Mouse (Mus musculus) limb, embryonic 15.5 days (tissue): Measurements from ENCODE around the gene Zfp839. TPM values are rescaled to one million over a fixed set of nuclear protein-coding genes. Genes with fewer than 3 reads are reported as not detected.

Experiments
- ATAC-seq: fragments of 200-750 bp; cut with Nextera tagmentation; 2 replicates; pipeline ENCODE4 v1.8.0; 2017; ENCODE audit warnings: low read depth, moderate TSS enrichment; ENCODE audit not compliant: insufficient number of reproducible peaks, low FRiP score, low TSS enrichment
- H3K27ac ChIP-seq: fragments of 300-500 bp; sonication (generic); 2 replicates; pipeline ENCODE4 v1.5.1; 2015; ENCODE audit warnings: moderate library complexity, mild to moderate bottlenecking, inconsistent platforms
- H3K27me3 ChIP-seq: fragments of 300-500 bp; sonication (generic); 2 replicates; pipeline ENCODE4 v1.6.1; 2015; ENCODE audit warnings: inconsistent platforms
- H3K36me3 ChIP-seq: fragments of 300-500 bp; sonication (generic); 2 replicates; pipeline ENCODE4 v1.6.1; 2015; ENCODE audit warnings: inconsistent platforms
- H3K4me1 ChIP-seq: fragments of 300-500 bp; sonication (generic); 2 replicates; pipeline ENCODE4 v1.6.1; 2015; ENCODE audit warnings: inconsistent platforms
- H3K4me2 ChIP-seq: fragments of 300-500 bp; sonication (generic); 2 replicates; pipeline ENCODE4 v1.6.1; 2015; ENCODE audit warnings: mild to moderate bottlenecking, inconsistent platforms
- H3K4me3 ChIP-seq: fragments of 300-500 bp; sonication (generic); 2 replicates; pipeline ENCODE4 v1.5.1; 2015; ENCODE audit warnings: mild to moderate bottlenecking, inconsistent platforms
- H3K9ac ChIP-seq: fragments of 300-500 bp; sonication (generic); 2 replicates; pipeline ENCODE4 v1.6.1; 2015; ENCODE audit warnings: inconsistent platforms
- H3K9me3 ChIP-seq: fragments of 300-500 bp; sonication (generic); 2 replicates; pipeline ENCODE4 v1.6.1; 2016; ENCODE audit warnings: inconsistent platforms
- WGBS: fragments of 180-500 bp; shearing (Covaris S2); methylation state at CpG from one replicate; pipeline ENCODE4 v1.1.7; 2015; 5-methylcytosine and 5-hydroxymethylcytosine counted together
- polyA plus RNA-seq: library from polyadenylated mRNA; unstranded; fragments of >200 nt; fragmentation: Nextera tagmentation; extraction: Ambion mirVana; gene quantifications from 2 replicates; pipeline ENCODE4 v1.2.1, GENCODE M21; 2015

Zfp839 gene
- polyA plus RNA-seq, 1 experiment from 2014 or later: 8.8 TPM

DNA sequence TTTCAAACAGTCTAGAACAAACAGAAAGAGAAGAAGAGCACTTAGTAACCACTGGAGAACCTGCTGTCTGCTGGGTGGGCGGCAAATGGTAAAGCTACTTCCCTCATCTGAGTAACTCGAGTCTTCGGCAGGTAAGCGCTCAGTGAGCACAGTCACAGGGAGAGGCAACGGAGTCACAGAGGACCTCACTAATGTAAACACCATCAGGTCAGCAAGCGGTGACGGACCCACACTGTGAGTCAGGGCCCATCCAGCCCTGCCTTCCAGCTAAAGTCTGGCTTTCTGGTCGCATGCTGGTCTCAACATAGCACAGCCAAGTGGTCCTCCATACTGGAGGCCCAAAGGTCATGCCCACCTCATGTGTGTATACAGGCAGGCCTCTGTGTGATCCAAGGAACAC lies 30.7 kb upstream of the Zfp839 start:
- Histone ChIP-seq H3K4me2 (no peak overlapping the region), H3K4me3 (no peak overlapping the region), H3K27me3 (no peaks in the 10 kb centered on the region), H3K27ac (no peak overlapping the region), H3K9me3 (no peaks in the 10 kb centered on the region), H3K9ac (no peak overlapping the region), H3K4me1 (no peaks in the 10 kb centered on the region), H3K36me3 (no peaks in the 10 kb centered on the region)
- no peak for ATAC-seq
- WGBS: 74% methylated on average over 8 of the region's 8 CpGs

DNA sequence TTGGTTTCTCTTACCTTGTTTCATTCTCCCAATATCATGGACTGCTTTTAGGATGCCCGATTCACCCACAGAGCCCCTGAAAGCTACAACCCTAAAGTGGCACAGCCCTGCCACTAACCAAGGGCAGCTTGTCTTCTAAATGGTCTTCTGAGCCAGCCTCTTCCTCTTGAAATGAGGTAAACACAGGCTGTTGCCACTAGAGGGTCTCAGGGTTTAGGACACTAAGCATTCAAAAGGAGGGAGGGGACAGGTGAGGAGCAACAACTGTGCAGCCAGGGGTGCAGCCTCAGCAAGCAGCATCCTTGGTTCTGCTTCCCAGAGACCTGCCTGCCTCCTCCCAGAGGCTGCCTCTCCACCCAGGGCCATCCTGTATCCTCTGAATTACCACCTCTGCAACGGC lies 28.3 kb upstream of the Zfp839 start:
- Histone ChIP-seq H3K9ac (no peak overlapping the region), H3K4me1 (no peaks in the 10 kb centered on the region), H3K27ac (no peak overlapping the region), H3K27me3 (no peaks in the 10 kb centered on the region), H3K4me2 (no peak overlapping the region), H3K36me3 (no peaks in the 10 kb centered on the region), H3K4me3 (no peak overlapping the region), H3K9me3 (no peaks in the 10 kb centered on the region)
- ATAC-seq: no peak
- WGBS: 81% methylated on average over 2 of the region's 2 CpGs

DNA sequence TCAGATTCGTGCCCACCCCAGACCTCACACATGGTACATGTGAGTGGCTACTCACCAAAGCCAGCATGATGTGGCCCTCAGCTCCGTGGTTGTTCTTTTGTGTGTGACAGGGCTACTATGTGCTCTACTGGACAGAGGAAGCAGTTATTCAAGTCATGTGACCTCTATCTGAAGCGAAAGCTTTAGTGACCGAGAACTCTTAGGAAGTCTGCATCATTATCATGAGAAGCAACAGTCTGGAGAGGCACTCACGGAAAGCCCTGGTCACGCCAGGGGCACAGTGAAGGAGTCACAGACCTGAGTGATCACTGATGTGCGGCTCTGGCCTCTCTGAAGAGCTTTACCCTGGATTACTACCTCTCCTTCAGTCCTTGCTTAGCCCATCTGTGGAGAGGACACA lies 27.7 kb upstream of the Zfp839 start:
- ATAC-seq: no peak
- no peak overlapping the region for H3K9ac ChIP-seq
- no peaks in the 10 kb centered on the region for H3K9me3 ChIP-seq
- no peak overlapping the region for H3K4me2 ChIP-seq
- no peaks in the 10 kb centered on the region for H3K27me3 ChIP-seq
- H3K36me3 ChIP-seq: no peaks in the 10 kb centered on the region
- H3K4me3 ChIP-seq: no peak overlapping the region
- WGBS: 89% methylated on average over 7 of the region's 7 CpGs
- H3K4me1 ChIP-seq: no peaks in the 10 kb centered on the region
- H3K27ac ChIP-seq: no peak overlapping the region

DNA sequence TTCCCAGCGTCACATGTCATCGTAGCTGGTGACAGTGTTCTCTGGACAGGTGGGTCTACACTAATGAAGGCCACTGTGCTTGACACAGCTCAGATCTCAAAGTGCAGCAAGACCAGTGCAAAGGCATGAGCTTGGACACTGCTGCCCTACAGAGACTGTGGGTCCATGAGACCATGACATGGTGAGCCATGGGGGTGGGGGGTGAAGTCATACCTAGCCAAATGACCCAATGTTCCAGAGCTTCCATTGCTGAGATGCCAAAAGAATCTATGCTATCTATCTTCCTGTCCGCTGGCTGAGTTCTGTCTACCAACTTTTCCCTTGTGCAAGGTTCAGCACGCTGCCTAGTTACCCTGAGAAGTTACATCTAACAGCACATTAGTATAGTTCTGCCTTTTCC lies 21.1 kb upstream of the Zfp839 start:
- WGBS: 92% methylated on average over 4 of the region's 4 CpGs
- Histone ChIP-seq H3K9ac (no peak overlapping the region), H3K9me3 (no peaks in the 10 kb centered on the region), H3K4me3 (no peak overlapping the region), H3K4me2 (no peak overlapping the region), H3K27ac (no peak overlapping the region), H3K36me3 (no peaks in the 10 kb centered on the region), H3K27me3 (no peaks in the 10 kb centered on the region), H3K4me1 (no peaks in the 10 kb centered on the region)
- no peak for ATAC-seq

DNA sequence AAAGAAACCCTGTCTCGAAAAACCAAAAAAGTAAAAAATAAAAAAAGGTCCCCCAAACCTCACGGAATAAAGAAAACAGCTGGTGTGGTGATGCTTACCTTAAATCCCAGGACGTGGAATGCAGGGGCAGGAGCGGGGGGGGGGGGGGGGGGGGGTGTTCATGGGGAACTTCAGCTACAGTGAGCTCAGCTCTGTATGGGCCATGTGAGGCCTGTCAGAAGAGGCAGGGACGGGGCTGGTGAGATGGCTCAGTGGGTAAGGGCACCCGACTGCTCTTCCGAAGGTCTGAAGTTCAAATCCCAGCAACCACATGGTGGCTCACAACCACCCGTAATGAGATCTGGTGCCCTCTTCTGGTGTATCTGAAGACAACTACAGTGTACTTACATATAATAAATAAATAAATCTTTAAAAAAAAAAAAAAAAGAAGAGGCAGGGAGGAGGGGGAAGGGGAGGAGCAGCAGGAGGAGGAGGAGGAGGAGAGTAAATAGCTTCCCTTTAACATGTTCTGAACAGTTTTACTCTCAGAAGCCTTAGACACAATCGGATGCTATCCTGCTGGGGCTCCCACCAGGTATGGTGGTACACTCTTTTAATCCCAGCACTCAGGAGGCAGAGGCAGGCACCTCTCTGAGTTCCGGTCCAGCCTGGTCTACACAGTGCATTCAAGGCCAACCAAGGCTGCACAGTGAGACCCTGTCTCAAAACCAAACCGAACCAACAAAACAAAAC lies 19.6 kb upstream of the Zfp839 start:
- no peak overlapping the region for H3K4me3 ChIP-seq
- H3K27ac ChIP-seq: no peak overlapping the region
- H3K4me1 ChIP-seq: no peaks in the 10 kb centered on the region
- no peaks in the 10 kb centered on the region for H3K36me3 ChIP-seq
- WGBS: 85% methylated on average over 10 of the region's 11 CpGs
- no peak overlapping the region for H3K9ac ChIP-seq
- no peak for ATAC-seq
- H3K4me2 ChIP-seq: no peak overlapping the region
- no peaks in the 10 kb centered on the region for H3K9me3 ChIP-seq
- H3K27me3 ChIP-seq: no peaks in the 10 kb centered on the region

DNA sequence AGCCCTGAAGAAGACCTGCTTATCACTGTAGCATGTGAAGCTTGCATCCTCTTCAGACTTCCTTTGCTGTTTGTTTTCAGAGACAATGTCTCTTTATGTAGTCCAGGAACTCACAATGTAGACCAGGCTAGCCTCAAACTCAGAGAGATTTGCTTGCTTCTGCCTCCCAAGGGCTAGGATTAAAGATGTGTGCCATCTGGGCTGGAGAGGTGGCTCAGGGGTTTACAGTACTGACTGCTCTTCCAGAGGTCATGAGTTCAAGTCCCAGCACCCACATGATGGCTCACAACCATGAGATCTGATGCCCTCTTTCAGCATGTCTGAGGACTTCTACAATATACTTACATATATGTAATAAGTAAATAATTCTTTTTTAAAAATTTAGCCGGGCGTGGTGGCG lies 14.9 kb upstream of the Zfp839 start:
- no peak overlapping the region for H3K27ac ChIP-seq
- no peak overlapping the region for H3K4me2 ChIP-seq
- H3K36me3 ChIP-seq: no peaks in the 10 kb centered on the region
- no peak for ATAC-seq
- no peak overlapping the region for H3K9ac ChIP-seq
- no peak overlapping the region for H3K4me3 ChIP-seq
- H3K27me3 ChIP-seq: no peaks in the 10 kb centered on the region
- WGBS: 96% methylated on average over 3 of the region's 3 CpGs
- H3K4me1 ChIP-seq: peaks cover 11% of the 10 kb centered on the region
- no peaks in the 10 kb centered on the region for H3K9me3 ChIP-seq

DNA sequence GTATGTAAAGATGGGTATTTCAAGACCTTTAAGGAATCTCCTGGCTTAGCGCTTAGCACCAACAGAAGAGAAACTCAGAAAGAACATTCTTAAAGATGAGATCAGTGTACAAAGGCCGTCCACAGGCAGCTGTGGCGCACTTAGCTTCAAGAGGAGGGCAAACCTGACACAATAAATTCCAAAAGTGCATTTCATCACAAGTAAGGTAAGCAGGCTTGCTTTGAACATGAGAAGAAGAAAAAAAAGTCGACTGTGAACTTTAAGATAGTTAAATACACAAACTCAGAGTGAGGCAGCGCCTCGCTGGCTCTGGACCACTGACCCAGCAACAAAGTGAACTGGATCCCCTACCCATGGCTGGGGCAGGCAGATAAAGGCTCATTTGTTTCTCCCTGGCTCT lies 13.3 kb upstream of the Zfp839 start:
- no peak overlapping the region for H3K27ac ChIP-seq
- no peak overlapping the region for H3K4me2 ChIP-seq
- H3K4me3 ChIP-seq: no peak overlapping the region
- WGBS: 51% methylated on average over 6 of the region's 6 CpGs
- H3K36me3 ChIP-seq: no peaks in the 10 kb centered on the region
- peaks cover 11% of the 10 kb centered on the region for H3K4me1 ChIP-seq
- H3K27me3 ChIP-seq: no peaks in the 10 kb centered on the region
- H3K9ac ChIP-seq: no peak overlapping the region
- H3K9me3 ChIP-seq: no peaks in the 10 kb centered on the region
- ATAC-seq: no peak

DNA sequence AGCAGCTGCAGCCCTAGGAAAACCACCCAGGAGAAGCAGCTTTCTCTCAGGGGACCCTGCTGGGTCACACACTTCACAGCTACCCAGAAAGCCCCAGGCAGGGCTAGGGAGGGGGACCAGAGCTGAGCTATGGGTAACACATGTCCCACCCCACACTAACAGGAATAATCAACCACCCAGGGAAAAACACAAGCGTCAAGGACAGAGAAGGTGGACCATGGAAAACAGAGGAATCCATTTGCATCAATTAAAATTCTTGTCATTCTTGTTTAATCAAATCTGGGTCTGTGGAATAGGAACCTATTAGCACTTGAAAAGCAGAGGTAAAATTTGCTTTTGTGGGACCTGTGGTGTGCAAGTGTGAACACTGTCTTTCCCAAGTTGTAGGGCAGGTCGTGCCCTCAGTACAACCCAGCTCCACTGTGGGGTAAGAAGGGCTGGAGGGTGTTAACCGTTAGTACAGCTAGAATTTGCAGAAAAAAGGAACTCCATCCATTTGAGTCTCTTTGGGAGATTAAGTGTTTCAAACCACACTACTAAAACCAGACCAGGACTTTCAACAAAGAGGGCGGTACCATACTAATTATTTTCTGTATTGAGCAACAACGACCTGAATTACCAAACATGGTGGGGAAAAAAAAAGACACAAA lies 12.7 kb upstream of the Zfp839 start:
- 32% methylated on average over 5 of the region's 5 CpGs for WGBS
- H3K36me3 ChIP-seq: no peaks in the 10 kb centered on the region
- H3K4me2 ChIP-seq: no peak overlapping the region
- H3K27ac ChIP-seq: no peak overlapping the region
- no peak for ATAC-seq
- no peak overlapping the region for H3K4me3 ChIP-seq
- H3K9me3 ChIP-seq: no peaks in the 10 kb centered on the region
- peaks cover 11% of the 10 kb centered on the region for H3K4me1 ChIP-seq
- H3K9ac ChIP-seq: 0 out of 2 replicates have a peak overlapping the region, but pooled peaks have one; percentile 10
- H3K27me3 ChIP-seq: no peaks in the 10 kb centered on the region

DNA sequence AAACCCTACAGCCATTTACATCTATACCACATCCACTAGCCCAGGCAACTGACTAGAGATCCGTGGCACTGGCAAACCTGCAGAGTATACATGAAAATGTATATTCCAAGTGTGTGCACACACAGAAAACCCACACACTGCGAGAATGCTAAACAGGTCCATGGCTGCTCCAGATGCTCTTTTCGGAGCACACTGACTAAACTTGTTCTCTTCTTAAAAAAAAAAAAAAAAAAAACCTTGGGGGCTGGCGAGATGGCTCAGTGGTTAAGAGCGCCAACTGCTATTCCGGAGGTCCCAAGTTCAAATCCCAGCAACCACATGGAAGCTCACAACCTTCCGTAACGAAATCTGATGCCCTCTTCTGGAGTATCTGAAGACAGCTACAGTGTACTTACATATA lies 12.2 kb upstream of the Zfp839 start:
- Histone ChIP-seq H3K9me3 (no peaks in the 10 kb centered on the region), H3K4me2 (no peak overlapping the region), H3K36me3 (no peaks in the 10 kb centered on the region), H3K4me1 (peaks cover 11% of the 10 kb centered on the region), H3K27ac (no peak overlapping the region), H3K9ac (0 out of 2 replicates have a peak overlapping the region, but pooled peaks have one; percentile 10), H3K27me3 (no peaks in the 10 kb centered on the region), H3K4me3 (no peak overlapping the region)
- no peak for ATAC-seq
- WGBS: 87% methylated on average over 8 of the region's 8 CpGs

DNA sequence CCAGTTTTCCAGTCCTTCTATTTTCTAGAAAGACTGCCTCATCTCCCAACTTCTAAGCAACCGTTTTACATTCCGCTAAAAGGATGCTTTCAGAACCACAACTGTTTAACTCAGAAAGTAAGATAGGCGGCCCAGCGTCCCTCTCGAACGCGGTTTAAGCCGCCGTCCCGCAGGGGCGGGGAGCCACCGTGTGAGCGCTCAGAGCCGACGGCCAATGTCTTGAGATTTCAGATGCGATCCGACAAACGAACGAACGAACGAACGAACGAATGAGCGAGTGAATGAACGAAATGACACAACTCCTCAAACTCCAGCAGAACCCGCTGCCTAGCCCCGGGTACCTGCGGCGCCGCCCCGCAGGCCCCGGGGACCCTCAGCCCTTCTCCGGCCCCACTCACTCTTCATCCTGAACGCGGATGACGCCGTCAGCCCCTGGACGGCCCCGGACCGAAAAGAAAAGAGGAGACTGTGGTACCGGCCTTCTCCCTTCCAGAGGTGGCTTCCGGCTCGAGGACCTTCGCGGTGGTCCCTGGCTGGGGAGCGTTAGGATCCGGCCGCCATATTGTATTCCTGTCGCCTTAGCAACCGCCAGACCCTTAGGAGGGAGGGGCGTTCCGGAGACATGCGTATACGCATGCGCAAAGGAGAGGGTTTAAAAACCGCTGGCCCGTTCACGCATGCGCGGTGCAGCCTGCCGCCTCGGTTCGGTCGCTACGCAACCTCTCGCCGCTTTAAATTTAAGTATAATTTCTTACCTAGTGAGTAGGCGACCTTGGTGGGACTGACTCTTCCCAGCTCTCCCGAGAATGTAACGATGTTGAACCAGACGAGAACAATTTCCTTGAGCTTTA lies 9.5 kb upstream of the Zfp839 start, which contains the start of gene Mok:
TSS of gene Mok (minus strand) at position 592 of the 851 bp plus-strand sequence.
- WGBS: under 1% methylated on average over 71 of the region's 71 CpGs
- Histone ChIP-seq H3K4me3 (peak within 1 kb of the TSS; percentile 80), H3K9me3 (no peaks in the 10 kb centered on the region), H3K27ac (0 out of 2 replicates have a peak within 1 kb of the TSS, but pooled peaks have one; percentile 24), H3K4me2 (peak within 1 kb of the TSS; percentile 64), H3K36me3 (no peaks in the 10 kb centered on the region), H3K27me3 (0 out of 2 replicates have a peak, but pooled peaks cover 4% of the 10 kb centered on the region), H3K9ac (peak within 1 kb of the TSS; percentile 44), H3K4me1 (peaks cover 22% of the 10 kb centered on the region)
- ATAC-seq: peak; percentile 81

DNA sequence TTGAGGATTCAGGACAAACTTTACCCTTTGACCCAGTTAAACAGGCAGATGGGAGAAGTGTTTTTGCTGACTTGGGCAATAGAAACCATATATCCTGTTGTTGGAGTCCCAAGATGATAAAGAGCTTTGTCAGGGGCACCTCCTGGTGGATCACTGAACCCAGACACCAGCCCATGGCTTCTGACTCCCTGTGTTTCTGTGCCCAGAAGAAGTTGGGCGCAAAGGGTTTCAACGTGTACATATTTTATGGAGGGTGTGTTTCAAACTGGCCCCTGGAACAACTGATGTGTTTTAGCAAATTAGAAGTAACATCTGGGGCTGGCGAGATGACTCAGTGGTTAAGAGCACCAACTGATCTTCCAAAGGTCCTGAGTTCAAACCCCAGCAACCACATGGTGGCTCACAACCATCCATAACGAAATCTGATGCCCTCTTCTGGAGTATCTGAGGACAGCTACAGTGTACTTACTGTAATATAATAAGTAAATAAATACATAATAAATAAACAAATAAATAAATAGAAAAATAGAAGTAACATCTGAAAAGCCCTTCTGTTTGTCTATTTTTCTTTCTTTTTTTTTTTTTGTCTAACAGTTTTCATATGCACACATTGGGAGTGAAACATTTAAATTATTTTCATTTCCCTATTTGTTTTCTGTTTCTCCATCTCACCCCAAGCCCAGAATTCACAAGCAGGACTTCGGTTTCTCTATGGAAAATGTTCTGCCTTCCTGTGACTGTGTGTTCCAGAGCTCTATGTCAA lies 8.1 kb upstream of the Zfp839 start:
- H3K36me3 ChIP-seq: no peaks in the 10 kb centered on the region
- WGBS: 68% methylated on average over 5 of the region's 5 CpGs
- no peak for ATAC-seq

More for the DNA sequence above, 8.1 kb upstream of the Zfp839 start:
- Histone ChIP-seq H3K9me3 (no peaks in the 10 kb centered on the region), H3K9ac (no peak overlapping the region), H3K4me1 (peaks cover 27% of the 10 kb centered on the region), H3K27me3 (peaks cover 14% of the 10 kb centered on the region; the same call in 1 of the 2 replicates), H3K4me2 (no peak overlapping the region), H3K4me3 (no peak overlapping the region), H3K27ac (no peak overlapping the region)
